Mouse (Mus musculus) spleen, postnatal 36 days (tissue): ENCODE data around the gene Pola2.

Experiments used
- DNase-seq, 2 experiments: peaks; one replicate each; pipeline ENCODE4 v3.0.0; 2022; ENCODE audit warnings: low spot score in 2 of 2, mixed read lengths in 1 of 2

Gene Pola2

GRCm38 (mm10) chr19:5937095-5937835 lies 26.7 kb downstream of the Pola2 start:
- DNase-seq = no peak

- DNase-seq = no peak
These were observed 28.3 kb downstream of the Pola2 start for GRCm38 (mm10) chr19:5935691-5936090.

DNA sequence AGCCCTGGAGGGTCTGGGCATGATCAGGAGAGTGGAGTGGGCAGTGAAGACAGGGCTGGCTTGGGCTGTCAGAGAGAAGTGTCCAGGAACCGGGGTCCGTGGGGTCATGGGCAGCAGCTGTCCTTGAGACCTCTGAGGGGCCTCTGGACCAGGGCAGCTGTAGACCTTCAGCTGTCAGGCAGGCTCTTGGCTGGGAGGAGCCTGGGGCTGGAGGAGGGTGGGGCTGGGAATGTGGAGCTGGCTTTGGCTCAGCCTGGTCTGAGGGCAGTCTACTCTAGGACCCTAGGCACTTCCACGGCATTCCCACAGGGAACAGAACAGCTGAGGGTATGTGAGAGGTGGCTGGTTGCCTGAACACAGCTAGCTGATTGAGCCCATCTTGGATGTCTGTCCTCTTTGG lies 28.7 kb downstream of the Pola2 start:
- DNase-seq = no peak

DNA sequence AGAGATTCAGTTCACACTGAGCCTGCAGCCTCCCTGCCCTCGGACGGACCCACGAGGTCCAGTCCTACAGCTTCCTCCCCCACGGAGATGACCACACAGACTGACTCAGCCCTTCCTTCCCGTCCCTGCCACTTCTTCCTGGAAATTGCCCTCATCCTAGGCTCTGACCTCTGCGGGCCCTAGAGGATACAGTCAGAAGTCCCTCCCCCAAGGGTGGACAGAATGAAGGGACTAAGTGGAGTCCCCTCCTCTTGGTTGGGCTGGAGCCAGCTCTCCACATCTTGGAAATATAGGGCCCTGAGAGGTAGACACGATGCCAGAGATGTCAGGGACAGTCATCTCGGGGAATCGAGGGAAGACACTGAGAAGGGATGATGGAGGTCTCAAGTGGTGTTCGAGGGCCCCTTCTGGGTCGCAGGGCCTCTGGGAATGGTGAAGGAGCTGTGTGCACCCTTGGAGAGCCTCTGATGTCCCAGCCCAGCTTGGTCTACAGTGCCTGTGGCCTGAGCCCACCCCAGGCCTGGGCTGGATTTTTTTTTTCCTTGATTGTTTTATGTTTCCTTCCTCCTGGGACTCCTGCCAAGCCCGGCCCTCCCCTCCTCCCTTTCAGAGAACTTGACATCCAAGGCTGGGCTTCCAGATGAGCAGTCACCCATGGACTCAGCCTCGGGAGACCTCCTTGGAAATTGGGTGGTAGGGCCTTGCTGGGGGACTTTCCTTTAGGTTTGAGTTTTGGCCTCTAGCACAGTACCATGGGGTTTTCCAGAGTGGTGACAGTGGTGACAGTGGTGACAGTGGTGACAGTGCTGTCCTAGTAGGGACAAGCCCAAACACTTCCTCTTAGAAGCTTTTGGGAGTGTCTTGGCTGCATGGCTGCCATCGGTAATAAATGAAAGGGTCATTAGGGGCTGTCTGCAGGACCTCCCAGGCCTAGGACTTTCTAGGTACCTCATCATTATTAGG lies 34.1 kb downstream of the Pola2 start:
- no peak for DNase-seq

GRCm38 (mm10) chr19:5928546-5928945 lies 35.5 kb downstream of the Pola2 start:
- DNase-seq = no peak

DNA sequence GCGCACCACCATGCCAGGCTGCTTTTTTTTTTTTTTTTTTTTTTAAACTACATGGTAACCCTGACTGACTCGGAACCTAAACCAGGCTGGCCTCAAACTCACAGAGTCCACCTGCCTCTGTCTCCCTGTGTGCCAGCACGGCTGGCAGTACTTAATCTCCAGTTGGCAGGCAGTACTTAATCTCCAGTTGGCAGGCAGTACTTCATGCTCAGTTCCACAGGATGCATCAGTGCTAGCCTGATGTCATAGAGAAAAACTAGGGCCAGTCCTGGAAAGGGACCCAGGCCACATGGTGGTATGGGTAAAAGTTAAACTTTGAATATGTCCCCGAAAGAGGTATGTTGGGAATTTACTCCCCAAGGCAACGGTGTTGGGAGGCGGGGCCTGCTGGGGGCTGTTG lies 35.9 kb downstream of the Pola2 start:
- no peak for DNase-seq

- DNase-seq = no peak
These were observed 36.5 kb downstream of the Pola2 start for GRCm38 (mm10) chr19:5927532-5927931.

- DNase-seq = no peak
These were observed 37.0 kb downstream of the Pola2 start for GRCm38 (mm10) chr19:5927026-5927425.

DNA sequence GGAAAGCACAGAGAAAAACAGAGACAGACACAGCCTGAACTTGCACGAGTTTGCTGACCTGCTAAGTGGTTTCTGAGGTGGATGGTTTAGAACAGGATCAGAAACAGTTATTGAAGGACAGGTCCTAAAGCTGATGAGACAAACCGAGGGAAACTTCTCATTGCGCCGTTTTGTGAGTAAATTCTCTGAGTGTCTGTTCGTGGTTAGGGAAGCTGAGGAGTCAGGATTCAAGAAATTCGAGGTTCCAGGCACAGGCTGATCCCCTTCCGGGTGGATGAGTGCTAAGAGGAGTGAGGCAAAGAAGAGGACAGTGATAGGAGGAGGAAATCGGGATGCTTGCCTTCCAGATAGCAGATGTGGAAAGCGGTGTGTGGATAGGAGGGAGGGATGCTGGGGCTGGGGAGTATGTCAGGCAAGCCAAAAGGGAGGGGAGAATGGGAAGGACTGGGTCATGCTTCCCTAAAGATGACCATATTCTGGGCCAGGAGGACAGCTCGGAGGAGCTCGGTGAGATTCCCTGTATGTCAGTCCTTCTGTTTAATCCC lies 38.6 kb downstream of the Pola2 start:
- no peak for DNase-seq

DNA sequence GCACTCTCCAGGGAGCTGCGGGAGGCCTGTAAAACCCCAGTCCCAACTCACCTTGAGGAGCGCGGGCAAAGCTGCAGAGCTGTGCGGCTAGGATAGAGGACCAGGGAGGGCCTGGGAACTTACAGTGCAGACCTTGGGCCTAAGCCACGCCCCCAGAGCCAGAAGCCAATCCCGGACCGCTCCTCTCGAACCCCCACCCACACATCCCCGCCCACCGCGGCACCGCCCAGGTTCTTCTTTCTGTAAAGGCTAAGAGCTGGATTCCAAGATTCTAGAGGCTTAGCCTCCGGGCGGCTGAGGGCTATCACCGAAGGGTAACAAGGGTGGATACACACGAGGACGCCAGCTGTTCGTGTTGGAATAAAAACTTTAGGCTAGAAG lies 39.3 kb downstream of the Pola2 start, which contains the start of gene Cdc42ep2:
TSS of gene Cdc42ep2 (minus strand) at position 104 of the 381 bp plus-strand sequence.
- DNase-seq = peak; percentile 95

DNA sequence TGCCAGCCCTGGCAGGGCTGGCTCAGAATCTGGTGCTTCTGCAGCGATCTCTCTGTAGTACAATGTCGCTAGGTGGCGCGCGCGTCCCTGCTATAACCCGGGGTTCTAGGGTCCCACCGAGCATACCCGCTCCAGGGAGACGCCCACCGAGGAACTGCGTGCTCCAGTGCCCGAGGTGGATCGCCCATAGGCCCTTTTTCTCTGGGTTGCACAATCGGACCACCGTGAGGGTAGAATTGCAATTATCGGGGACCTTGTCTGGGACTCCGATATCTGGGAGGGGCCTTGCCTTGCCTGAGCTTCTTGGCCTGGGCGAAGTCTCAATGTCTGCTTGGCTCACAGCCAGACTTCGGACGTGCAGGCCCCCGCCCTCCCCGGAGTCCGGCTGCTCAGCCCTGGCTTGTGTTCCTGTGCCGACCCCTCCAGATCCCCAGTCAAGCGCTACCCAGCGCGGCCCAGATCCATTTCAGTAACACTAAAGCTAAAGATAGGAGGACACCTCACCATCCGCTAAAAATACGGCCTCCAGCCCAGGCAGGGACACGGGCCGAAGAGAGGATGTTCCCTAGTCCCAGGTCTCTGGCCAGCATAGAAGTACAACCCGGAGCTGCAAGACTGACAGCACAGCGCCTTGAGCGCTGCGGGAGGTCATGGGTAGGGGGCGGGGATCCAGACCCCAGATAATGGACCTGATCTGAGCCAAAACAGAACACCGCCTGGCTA lies 39.9 kb downstream of the Pola2 start:
- DNase-seq = peak; percentile 74 to 82

DNA sequence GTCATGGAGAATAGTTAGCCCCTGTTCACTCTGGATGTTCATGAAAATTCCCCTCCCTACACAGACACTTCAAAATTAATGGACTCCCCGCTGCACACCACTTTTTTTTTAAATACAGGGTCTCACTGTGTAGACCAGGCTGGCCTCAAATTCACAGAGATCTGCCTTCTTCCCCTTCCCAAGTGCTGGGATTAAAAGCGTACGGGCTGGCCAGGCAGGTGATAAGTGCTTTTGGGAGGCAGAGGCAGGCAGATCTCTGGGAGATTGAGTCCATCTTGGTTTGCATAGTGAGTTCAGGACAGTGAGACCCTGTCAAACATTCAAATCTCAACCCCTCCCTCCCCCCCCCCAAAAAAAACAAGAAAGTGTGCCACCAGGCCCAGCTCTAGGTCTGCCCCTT lies 41.0 kb downstream of the Pola2 start:
- no peak for DNase-seq

DNA sequence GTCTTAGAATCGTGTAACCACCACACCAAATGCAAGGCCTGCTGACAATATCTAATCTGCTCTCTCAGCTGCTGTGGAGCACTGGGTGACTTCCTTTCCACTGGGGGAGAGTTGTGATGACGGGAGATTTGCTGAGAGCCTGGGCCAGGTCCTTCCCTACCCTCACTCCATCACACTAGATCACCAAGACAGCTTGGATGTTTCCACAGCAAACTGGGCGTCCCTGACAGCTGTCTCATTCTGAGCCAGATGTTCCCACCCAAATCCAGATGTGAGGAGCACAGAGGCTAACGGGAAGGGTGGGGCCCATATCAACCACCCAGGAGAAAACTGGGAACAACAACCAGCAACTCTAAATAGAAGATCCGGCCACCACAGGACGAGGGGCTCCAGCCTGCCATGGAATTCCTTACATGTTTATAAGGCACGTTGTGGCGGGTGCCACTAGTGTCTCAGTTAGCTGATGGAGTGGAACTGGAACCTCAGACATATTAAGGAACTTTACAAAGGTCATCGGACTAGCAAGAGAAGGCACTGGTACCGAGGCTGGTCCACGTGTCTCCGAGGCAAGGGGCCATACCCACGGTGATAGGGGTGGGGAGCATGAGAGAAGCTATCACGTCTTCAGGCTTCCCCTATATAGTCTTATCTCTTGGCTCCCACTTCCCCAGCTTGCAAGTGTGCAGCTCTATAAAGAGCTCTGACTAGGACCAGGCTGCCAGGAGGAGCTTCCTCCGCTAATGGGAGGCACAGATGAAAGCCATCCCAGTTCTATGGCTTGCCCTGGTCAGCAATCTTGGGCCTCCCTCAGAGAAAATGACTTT lies 41.7 kb downstream of the Pola2 start:
- DNase-seq = no peak

DNA sequence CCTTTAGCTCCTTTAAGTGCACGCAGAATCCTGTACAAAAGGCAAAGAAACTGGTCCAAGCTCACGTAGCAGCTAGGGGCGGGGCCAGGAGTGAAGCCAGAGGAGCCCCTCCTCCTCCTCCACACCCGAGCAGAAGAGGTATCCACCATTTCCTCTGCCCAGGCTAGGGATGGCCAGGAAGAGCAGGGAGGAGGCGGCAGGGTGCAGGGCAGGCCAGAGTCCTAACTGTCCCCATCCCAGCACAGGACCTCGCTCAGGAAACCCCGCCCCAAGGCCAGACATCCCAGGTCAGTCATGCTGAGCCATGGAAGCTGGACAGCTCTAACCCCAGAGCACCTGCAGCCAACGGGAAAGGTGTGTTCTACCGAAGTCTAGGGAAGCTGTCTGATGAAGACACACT lies 42.3 kb downstream of the Pola2 start:
- no peak for DNase-seq

DNA sequence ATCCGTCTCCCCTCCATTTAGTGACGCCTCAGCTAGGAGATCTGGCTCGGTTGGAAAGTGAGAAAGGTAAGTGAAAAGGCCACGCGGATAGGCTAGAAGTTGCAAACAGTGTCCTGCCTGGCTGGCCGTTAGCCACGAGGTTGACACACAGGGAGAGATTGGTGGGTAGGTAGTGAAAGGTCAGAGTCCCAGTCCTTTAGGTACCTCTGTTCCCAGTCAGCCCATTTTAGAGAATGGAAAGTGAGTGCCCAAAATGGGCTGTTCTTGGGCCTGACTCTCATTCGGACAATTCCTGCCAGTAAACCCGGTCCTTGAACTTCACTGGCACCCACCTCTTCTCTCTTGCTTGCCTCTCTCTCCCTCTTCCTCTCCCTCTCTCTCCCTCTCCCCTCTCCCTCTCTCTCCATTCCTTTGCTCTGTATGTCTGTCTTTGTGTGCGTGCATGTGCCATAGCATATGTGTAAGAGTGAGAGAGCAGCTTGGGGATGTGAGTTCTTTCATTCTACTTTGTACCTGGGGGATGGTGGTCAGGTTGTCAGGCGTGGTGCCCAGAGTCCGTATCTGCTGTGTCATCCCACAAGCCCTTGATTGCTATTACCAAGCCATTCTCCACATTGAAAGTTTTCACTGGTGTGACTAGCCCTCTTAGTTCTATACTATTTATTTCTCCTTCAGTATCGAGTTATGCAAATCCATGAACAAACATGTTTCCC lies 50.8 kb downstream of the Pola2 start, which contains the start of gene Dpf2:
TSS of gene Dpf2 (minus strand) at position 4 of the 713 bp plus-strand sequence.
- DNase-seq = no peak

DNA sequence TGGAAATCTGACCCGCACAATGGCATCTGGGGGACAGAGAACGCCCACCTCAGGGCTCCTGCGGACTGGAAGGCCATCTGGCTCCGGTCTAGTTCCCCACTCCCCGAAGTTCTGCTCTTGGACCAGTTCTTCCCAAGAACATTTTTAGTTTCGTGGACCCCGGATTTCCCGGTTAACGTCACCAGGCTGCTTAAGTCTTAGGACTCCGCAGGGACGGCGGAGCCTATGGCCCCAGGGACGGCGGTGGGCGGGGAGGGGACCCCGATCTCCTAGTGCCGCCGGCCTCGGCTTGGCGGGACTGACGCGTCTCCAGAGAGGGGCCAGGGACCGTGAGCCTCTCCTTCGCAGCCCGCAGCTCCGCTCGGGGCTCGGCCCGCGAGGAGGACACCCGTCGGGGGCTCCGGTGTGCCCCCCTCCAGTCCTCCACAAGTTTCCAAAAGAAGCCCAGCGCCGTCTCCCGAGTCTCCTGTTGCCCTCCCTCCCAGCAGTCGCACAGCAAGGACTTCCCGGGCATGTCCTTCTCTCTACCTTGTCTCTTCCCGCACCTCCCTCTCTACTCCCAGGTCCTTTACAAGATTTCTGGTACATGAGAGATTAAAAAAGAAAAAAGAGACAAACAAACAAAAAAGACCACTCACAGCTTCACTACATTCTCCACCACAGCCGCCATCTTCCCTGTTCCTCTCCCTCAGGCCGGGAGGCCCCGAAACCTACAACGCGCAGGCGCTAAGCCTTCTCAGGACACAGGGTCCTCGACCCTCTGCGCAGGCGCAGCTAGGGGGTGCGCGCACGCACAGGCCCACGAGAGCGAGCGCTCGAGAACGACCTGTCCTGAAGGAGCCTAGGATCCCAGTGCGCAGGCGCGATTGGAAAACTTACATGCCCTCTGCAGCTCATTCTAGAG lies 51.6 kb downstream of the Pola2 start:
- DNase-seq = peak; percentile 98 to 100

- no peak for DNase-seq
These were observed 52.4 kb downstream of the Pola2 start for GRCm38 (mm10) chr19:5911430-5912102.

GRCm38 (mm10) chr19:5910221-5910620 lies 53.8 kb downstream of the Pola2 start:
- DNase-seq = no peak

DNA sequence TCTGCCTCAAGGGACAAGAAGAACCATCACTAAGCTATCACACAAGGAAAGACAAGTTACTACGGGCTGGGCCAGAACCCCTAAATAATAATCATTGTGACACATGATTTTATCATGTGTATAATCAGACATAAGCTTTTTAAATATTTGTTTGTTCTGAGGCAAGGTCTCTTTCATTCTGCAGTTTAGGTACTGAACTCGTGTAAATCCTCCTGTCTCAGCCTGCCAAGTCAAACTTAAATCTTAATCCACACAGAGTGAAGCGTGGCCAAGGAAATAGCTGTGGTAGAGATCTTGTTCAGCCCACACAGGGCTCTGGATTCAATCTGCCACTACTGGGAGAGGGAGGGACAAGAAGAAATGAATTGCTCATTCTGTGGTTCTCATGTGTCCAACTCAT lies 56.7 kb downstream of the Pola2 start:
- DNase-seq = no peak
